Mouse (Mus musculus) thymus, postnatal 25 days (tissue): ENCODE results near the gene Fbxo9.
A peak's percentile ranks its signal among the peaks of the same experiment; 100 is the strongest.
"Not testable (repeated sequence)": the region's sequence is repeated elsewhere in the genome, so short reads cannot be mapped to it uniquely, and the experiment has no call there.

ENCODE experiments used
- DNase-seq: peaks from one replicate; pipeline ENCODE4 v3.0.0; 2022

Fbxo9 gene

GRCm38 (mm10) chr9:78107912-78108795 is 711 bp downstream of the Fbxo9 start:
- peak; percentile 84 for DNase-seq

DNA sequence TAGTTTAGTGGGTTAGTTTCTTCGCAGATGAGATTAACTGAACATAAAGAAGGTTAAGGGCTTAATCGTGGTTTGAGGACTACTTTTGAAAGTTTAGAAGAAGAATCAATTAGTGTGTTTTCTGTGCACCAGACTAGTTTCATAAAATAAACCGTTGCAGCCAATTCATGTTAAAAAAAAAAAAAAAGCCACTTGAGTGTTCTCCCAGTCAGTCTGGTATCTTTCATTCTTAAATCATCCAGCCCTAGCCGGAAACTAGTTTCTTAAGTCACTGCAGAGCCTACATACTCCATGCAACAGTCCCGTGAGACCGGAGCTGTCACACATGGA is 1.3 kb downstream of the Fbxo9 start:
- no peak for DNase-seq

GRCm38 (mm10) chr9:78106821-78107220 is 2.0 kb downstream of the Fbxo9 start:
- DNase-seq = no peak

DNA sequence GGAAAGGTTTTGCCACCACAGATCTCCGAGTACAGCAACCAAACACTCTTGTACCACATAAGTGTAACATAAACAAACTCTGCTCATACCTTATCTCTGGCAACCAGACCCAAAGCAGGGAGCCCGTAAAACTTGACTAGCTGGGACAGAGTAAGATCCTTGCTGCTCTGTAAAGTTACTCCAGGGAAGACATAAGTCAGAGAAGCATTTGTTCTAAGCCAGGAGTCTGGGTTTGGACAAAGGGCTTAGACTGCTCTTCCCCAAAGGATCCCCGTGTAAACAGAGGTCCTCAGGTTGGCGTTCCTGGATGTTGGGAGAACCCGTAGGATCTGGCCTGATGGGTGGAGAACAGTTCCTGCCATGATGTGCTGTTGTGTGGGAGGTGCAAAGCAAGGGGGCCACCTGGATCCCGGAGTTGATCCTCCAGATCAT is 3.3 kb downstream of the Fbxo9 start:
- no peak for DNase-seq

- no peak for DNase-seq
Measured at GRCm38 (mm10) chr9:78104973-78105372, 3.9 kb downstream of the Fbxo9 start.

GRCm38 (mm10) chr9:78103965-78104560 is 4.8 kb downstream of the Fbxo9 start:
- DNase-seq = no peak

- DNase-seq = peak; percentile 53
Measured at GRCm38 (mm10) chr9:78101431-78101830, 7.4 kb downstream of the Fbxo9 start.

DNA sequence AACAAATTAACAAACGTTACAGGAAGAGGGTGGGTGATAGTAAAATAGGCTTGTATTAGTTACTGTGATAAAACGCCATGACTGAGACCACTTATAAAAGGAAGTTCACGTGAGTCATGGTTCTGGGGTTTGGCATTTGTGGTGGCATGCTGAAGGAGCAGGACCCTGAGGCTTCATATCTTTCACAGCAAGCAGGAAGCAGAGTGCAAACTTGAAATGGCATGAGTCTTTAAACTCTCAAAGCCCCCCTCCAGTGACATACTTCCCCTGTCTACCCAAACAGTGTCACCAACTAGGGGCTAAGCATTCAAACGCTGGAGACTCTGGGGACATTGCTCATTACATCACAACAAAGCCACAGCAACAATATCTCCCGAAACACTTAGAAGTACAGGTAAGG is 7.9 kb downstream of the Fbxo9 start:
- peak; percentile 10 for DNase-seq

- DNase-seq = peak; percentile 23
Measured at GRCm38 (mm10) chr9:78096376-78096775, 12.5 kb downstream of the Fbxo9 start.

DNA sequence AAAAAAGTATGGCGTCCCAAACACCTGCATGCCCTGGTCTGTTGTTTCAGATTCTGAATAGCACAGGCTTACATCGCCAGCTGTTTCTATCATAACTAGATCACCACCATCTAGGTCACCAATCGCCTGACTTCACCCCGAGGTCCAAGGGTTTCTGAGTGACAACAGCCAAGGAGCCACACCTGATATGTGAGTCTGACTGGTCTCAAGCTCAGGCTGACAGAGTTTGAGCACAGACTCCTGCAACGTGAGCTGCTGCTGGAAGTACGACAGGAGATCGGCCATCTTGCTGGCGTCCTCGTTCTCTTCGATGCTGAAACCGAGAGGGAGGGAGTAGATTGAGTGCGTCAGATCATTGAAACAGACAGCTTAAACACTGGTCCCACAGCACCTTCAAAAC is 13.2 kb downstream of the Fbxo9 start:
- DNase-seq = no peak

- no peak for DNase-seq
Measured at GRCm38 (mm10) chr9:78090596-78090995, 18.3 kb downstream of the Fbxo9 start.

DNA sequence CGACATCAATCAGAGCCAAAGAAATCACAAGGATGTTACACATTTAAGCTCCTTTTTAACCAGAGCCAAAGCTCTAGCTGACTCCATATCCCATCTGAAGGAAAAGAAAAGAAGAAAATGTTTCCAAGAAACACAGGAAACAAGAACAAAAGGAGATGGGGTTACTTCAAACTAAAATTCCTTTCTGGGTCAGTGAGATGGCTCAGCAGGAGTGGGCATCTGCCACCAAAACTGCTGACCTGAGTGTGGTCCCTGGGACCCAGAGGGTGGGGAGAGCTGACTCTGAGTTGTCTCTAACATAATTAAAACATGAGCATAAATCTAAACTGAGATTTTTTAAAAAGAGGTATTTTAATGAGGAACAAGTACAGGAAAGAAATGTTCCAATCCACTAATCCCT is 19.0 kb downstream of the Fbxo9 start:
- no peak for DNase-seq

DNA sequence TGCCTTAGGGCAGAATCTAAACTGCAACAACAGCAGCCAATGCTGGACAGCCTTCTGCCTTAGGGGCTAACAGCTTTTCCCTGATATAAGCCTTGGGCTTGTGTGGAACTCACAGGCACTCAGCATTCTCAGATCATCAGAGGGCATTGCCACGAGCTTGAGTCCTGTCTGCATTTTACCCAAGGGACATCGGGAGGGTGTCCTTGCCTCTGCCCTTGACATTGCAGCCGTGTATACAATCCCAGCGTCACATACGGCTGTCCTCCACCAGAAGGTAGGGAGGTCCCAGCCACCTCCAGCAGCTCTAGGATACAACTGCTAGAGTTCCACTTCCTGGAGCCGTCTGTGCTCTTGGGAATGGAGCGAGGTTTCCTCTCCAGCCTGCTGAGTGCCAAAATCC is 19.9 kb downstream of the Fbxo9 start:
- no peak for DNase-seq

- DNase-seq = no peak
Measured at GRCm38 (mm10) chr9:78088521-78088920, 20.3 kb downstream of the Fbxo9 start.

DNA sequence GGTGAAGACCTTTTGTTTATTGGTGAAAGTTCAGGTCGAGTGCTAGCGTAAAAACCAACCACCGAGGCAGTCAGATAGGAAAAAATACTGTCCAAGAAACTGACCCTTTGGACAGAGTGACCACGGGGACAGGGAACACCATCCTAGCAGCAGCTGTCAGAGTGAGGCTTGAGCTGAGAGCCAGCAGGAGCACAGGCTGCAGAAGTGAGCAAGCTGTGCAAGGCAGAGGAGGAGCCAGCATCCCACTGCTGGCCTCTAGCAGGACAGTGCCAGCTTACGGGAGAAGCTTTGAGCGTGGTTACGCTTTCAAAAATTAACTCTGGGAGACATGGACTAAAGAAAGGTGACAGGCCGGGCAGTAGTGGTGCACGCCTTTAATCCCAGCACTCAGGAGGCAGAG is 21.1 kb downstream of the Fbxo9 start:
- no peak for DNase-seq

DNA sequence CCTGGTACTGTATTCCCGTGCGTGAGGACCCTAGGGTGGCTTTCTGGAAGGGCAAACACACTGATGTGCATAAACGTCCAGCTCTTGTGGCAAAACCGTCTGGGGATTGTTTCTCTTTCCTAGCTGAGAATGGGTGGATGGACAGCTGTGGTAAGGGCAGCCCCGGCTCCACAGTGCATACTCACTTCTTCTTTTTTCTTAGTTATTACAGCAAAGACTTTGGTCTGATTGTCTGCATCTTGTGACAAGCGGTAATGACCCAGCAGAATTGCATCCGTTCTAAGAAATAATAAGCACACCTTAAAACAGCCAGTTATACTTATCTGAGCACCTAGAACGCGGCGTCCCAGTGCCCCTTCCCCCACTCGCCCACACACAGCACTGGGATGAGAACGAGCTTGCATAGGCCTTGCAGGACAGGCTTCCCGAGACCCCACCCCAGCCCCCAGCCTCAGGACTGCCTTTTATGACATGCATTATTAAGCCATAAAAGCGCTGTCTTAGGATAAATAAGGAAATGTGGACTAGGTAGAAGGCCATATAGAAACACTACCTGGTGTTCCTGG is 23.1 kb downstream of the Fbxo9 start:
- DNase-seq = no peak

DNA sequence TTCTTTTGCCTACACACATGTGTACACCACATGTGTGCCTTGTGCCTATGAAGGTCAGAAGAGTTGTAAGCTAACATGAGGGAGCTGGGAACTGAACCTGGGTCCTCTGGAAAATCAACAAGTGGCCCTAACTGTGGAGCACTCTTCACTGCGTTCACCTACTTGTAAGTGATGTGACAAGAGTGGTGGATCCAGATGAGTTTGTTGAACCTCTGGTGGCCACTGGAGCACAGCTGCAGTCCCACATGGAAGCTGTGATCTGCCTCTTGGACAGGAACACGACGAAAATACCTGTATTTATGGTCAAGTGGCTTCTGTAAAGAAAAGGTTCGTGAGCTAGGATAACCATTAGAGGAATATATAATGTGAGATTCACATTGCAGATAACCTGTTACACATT is 24.5 kb downstream of the Fbxo9 start:
- DNase-seq = no peak

GRCm38 (mm10) chr9:78081835-78082234 is 27.0 kb downstream of the Fbxo9 start:
- DNase-seq = no peak

GRCm38 (mm10) chr9:78078240-78078639 is 30.6 kb downstream of the Fbxo9 start:
- no peak for DNase-seq

DNA sequence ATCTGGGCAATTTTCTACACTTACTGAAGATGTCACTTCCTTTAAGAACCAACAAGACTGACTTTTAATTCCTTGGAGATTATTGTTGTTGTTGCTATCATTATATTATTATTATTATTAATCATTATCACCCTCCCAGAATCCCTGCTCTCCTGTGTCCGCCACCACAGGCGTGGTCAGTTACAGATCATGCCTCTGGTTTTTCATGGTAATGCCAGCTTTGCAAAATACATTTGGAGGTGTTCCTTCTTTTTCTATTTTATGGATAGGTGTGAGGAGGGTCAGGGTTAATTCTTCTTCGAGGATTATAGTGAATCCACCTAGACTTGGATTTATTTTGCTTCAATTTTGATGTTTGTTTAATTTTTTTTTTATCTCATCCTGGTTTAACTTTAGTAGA is 33.6 kb downstream of the Fbxo9 start:
- DNase-seq = no peak

DNA sequence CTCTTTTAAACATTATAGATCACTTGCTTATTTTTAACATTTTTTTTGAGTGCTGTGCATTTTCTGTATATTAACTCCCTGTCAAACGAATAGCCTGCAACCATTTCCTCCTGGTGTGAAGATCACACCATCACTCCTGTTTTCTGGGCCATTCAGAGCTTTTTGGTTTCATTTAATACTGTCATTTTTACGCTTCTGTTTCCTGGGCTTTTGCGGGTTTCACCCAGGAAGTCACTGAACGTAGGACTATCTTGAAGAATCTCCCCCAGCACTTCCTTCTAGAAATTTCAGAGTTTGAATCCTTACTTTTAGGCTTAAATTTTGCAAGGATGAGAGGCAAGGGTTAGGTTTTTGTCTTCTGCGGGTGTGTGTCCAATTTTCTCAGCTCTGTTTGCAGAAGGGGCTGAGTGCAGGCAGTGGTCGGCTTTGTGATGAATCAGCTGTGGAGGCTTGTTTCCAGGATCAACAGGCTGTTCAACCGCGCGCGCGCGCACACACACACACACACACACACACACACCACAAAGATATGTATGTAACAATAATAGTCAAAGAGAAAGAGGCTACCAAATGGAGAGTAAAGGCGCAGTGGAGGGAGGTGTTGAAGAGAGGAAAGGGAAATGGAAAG is 35.0 kb downstream of the Fbxo9 start:
- peak; percentile 10 for DNase-seq

GRCm38 (mm10) chr9:78073291-78073690 is 35.6 kb downstream of the Fbxo9 start:
- not testable (repeated sequence) for DNase-seq

DNA sequence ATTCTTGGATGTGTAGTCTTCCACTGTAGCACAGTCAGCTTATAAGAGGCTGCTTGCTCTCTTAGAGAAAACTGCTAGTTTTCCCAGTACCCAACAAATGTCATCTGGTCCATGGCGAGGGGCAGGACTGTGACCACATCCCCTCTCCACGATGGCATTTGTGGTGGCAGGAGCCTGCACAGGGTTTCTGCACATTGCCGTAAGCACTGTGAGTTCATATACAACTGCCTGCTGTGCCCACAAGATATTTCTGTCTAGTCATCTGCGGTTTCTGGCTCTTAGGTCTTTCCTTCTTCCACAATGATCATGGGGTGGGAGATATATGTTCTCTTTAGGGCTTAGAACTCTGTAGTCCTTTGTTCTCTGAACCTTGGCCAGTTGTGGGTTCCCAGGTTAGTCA is 37.2 kb downstream of the Fbxo9 start:
- DNase-seq = no peak

- no peak for DNase-seq
Measured at GRCm38 (mm10) chr9:78070496-78070895, 38.4 kb downstream of the Fbxo9 start.
